Mouse (Mus musculus) liver, postnatal 0 days (tissue): ENCODE data around the gene Gm2001.
"Not testable (repeated sequence)": the region's sequence is repeated elsewhere in the genome, so short reads cannot be mapped to it uniquely, and the experiment has no call there.

Experiments
- CTCF ChIP-seq: sonication (generic); IDR thresholded peaks from 2 replicates; pipeline ENCODE4 v1.5.1; 2016; ENCODE audit warnings: antibody characterized with exemption, low read depth
- EP300 ChIP-seq: IDR thresholded peaks from 2 replicates; pipeline ENCODE4 v1.6.1; 2016; ENCODE audit warnings: antibody characterized with exemption, low read depth, mild to moderate bottlenecking

GRCm38 (mm10) chr12:87863638-87864037 lies 21.5 kb upstream of the Gm2001 start:
- not testable (repeated sequence) for TF ChIP-seq CTCF, EP300
